Comparison of ENCODE assay signal across 10 mouse cellular contexts in genomic region chr5:107015046-107015421, GRCm38 (mm10). TPM values are rescaled to one million over a fixed set of nuclear protein-coding genes. Genes with fewer than 3 reads are reported as not detected.
DNase-seq lines count a peak whose midpoint lies in the region; ATAC-seq lines count a peak whose summit lies in the region.
"Had no signal": no experiment of that assay in that cellular context is flagged by ENCODE, and none has a peak within 500 bp of the region (broad histone marks: within the 10 kb centered on the region; RNA-seq: fewer than 3 reads in every experiment).

No protein-coding gene starts in this region.

- H3K9ac ChIP-seq in kidney, embryonic 14.5 days (ENCODE audit: low read depth, low read length): peak overlapping the region; percentile 23; the same call in 1 of the 2 replicates
- no peak overlapping the region for H3K9ac ChIP-seq in intestine, embryonic 15.5 days
- H3K9ac ChIP-seq: forebrain, embryonic 13.5 days had no signal

- no peaks in the 10 kb centered on the region for H3K9me3 ChIP-seq in kidney, embryonic 14.5 days (ENCODE audit: control insufficient read depth, low read length)
- H3K9me3 ChIP-seq in embryonic facial prominence, embryonic 10.5 days: no peaks in the 10 kb centered on the region
- no peaks in the 10 kb centered on the region for H3K9me3 ChIP-seq in intestine, embryonic 15.5 days
- H3K9me3 ChIP-seq: forebrain, embryonic 13.5 days had no signal

- H3K4me2 ChIP-seq in kidney, embryonic 14.5 days (replicated peaks; ENCODE audit: low read depth, low read length): no peak overlapping the region; the same call in 1 of the 2 replicates
- H3K4me2 ChIP-seq in intestine, embryonic 15.5 days (replicated peaks): peak overlapping the region; percentile 14; the same call in 1 of the 2 replicates
- H3K4me2 ChIP-seq: forebrain, embryonic 13.5 days had no signal

- no peak overlapping the region for H3K4me3 ChIP-seq in kidney, embryonic 14.5 days (ENCODE audit: low read length)
- no peak overlapping the region for H3K4me3 ChIP-seq in embryonic facial prominence, embryonic 10.5 days
- H3K4me3 ChIP-seq in intestine, embryonic 15.5 days (replicated peaks): no peak overlapping the region
- H3K4me3 ChIP-seq: forebrain, embryonic 13.5 days had no signal

- H3K27me3 ChIP-seq in kidney, embryonic 14.5 days (ENCODE audit: control insufficient read depth, insufficient read depth, low read length): no peaks in the 10 kb centered on the region
- H3K27me3 ChIP-seq in embryonic facial prominence, embryonic 10.5 days (replicated peaks; ENCODE audit: low read depth, poor library complexity, severe bottlenecking): no peaks in the 10 kb centered on the region; the same call in 1 of the 2 replicates
- H3K27me3 ChIP-seq in intestine, embryonic 15.5 days (replicated peaks): no peaks in the 10 kb centered on the region

- ATAC-seq in kidney, embryonic 14.5 days (ENCODE audit: low FRiP score, low TSS enrichment): peak; percentile 26; the same call in 1 of the 2 replicates
- ATAC-seq in intestine, embryonic 15.5 days: peak; percentile 11; the same call in 1 of the 2 replicates
- peak; percentile 6; the same call in 1 of the 2 replicates for ATAC-seq in megakaryocyte, adult 5-6 weeks (ENCODE audit: poor library complexity, severe bottlenecking)
- ATAC-seq in megakaryocyte progenitor cell, adult 5-6 weeks (replicated peaks; ENCODE audit: poor library complexity): no peak
- ATAC-seq: forebrain, embryonic 13.5 days had no signal

- H3K36me3 ChIP-seq in kidney, embryonic 14.5 days (ENCODE audit: control insufficient read depth, insufficient read depth, low read length): no peaks in the 10 kb centered on the region
- no peaks in the 10 kb centered on the region for H3K36me3 ChIP-seq in embryonic facial prominence, embryonic 10.5 days (replicated peaks)
- no peaks in the 10 kb centered on the region for H3K36me3 ChIP-seq in intestine, embryonic 15.5 days

- DNase-seq in kidney, postnatal 10 days: no peak
- DNase-seq in embryonic facial prominence, embryonic 10.5 days (ENCODE audit: low spot score): no peak
- no peak for DNase-seq in B cell, adult 2 months
- DNase-seq: gastrocnemius, postnatal 36 days; kidney, adult 18-20 months had no signal

- H3K4me1 ChIP-seq in kidney, embryonic 14.5 days (ENCODE audit: control insufficient read depth, insufficient read depth, low read length): peaks cover 19% of the 10 kb centered on the region
- peaks cover 54% of the 10 kb centered on the region for H3K4me1 ChIP-seq in embryonic facial prominence, embryonic 10.5 days
- peaks cover 35% of the 10 kb centered on the region for H3K4me1 ChIP-seq in intestine, embryonic 15.5 days (replicated peaks)

- peak overlapping the region; percentile 59; the same call in 1 of the 2 replicates for H3K27ac ChIP-seq in kidney, embryonic 14.5 days (ENCODE audit: low read depth, low read length)
- peak overlapping the region; percentile 72 for H3K27ac ChIP-seq in embryonic facial prominence, embryonic 10.5 days (replicated peaks)
- H3K27ac ChIP-seq in intestine, embryonic 15.5 days: peak overlapping the region; percentile 64
- H3K27ac ChIP-seq: forebrain, embryonic 13.5 days had no signal

- 45% methylated on average over 2 of the region's 2 CpGs for whole genome bisulfite sequencing in kidney, embryonic 14.5 days
- 67% methylated on average over 2 of the region's 2 CpGs for WGBS in embryonic facial prominence, embryonic 10.5 days
- WGBS in intestine, embryonic 15.5 days: 27% methylated on average over 2 of the region's 2 CpGs

RNA-seq across cellular contexts. Expression of gene Cdc7, which starts 50.9 kb away (rescaled TPM):
- 30.2 and 48.6 TPM in 2 replicates for polyA plus RNA-seq in kidney, embryonic 14.5 days (2014; fragmentation: Nextera tagmentation; extraction: Ambion mirVana)
- 63.7 and 65.3 TPM in 2 replicates for polyA plus RNA-seq in embryonic facial prominence, embryonic 10.5 days (2016; fragmentation: Nextera tagmentation; extraction: Ambion mirVana)
- polyA plus RNA-seq in intestine, embryonic 15.5 days (2015; fragmentation: Nextera tagmentation; extraction: Ambion mirVana): 36.1 and 36.8 TPM in 2 replicates
- 19.6 and 21.5 TPM in 2 replicates for total RNA-seq in megakaryocyte, adult 5-6 weeks (2015)
- 20.5 and 22.7 TPM in 2 replicates for total RNA-seq in megakaryocyte, adult 5-6 weeks (2017)
- 31.6 and 38.2 TPM in 2 replicates for total RNA-seq in megakaryocyte progenitor cell, adult 5-6 weeks (2015)
- 30.9 and 42.9 TPM in 2 replicates for total RNA-seq in megakaryocyte progenitor cell, adult 5-6 weeks (2017)
